Mouse (Mus musculus): ENCODE data around the gene Hacd1. TPM values are rescaled to one million over a fixed set of nuclear protein-coding genes. Genes with fewer than 3 reads are reported as not detected.

Hacd1 gene
- polyA plus RNA-seq, 1 experiment from 2014 or later = 90.3 TPM

DNA sequence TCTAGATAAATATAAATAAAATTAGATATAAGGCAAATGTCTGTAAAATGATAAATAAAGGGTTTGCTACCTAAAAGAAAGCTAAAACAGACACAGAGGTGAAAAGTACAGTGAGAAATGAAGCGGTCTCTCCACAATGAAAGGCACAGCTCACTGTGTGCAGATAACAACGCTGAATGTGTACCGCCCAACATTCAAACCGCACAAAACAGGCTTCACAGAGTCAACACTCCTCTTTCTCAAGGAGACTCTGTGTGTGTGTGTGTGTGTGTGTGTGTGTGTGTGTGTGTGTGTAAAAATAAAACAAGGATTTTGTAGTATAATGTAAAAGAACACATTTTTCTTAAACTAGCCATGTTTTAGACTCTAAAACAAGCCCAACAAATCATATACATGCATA lies 247.9 kb downstream of the Hacd1 start:
- Histone ChIP-seq H3K9me3 (ENCODE audit: control insufficient read depth, low read length) (no peaks in the 10 kb centered on the region), H3K27ac (ENCODE audit: low read depth, low read length) (no peak overlapping the region), H3K9ac (ENCODE audit: low read depth, low read length) (no peak overlapping the region), H3K27me3 (replicated peaks; ENCODE audit: control insufficient read depth, insufficient read depth, low read length) (no peaks in the 10 kb centered on the region), H3K36me3 (ENCODE audit: control insufficient read depth, insufficient read depth, low read length) (no peaks in the 10 kb centered on the region), H3K4me3 (ENCODE audit: low read depth, low read length) (no peak overlapping the region), H3K4me2 (no peak overlapping the region), H3K4me1 (replicated peaks; ENCODE audit: control insufficient read depth, insufficient read depth, low read length) (no peaks in the 10 kb centered on the region)
- no peak for ATAC-seq (replicated peaks; ENCODE audit: low FRiP score)
- WGBS = 73% methylated on average over 4 of the region's 4 CpGs
- no peak for DNase-seq (ENCODE audit: low spot score)

DNA sequence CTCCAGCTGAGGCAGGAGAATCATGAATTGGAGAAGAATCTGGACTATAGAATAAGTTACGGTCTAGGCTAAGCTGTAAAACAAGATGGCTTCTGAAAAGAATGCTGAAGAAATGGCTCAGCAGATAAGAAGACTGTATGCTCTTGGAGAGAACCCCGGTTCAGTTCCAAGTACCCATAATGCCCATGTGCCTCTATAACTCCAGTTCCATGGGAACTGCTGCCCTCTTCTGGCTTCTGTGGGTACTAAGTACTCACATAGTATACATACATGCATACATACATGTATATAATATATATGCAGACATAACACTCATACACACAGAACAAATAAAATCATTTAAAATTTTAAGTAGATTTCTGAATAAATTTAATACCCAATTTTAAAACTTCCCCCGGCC lies 249.8 kb downstream of the Hacd1 start:
- Histone ChIP-seq H3K27me3 (replicated peaks; ENCODE audit: control insufficient read depth, insufficient read depth, low read length) (no peaks in the 10 kb centered on the region), H3K4me3 (ENCODE audit: low read depth, low read length) (no peak overlapping the region), H3K27ac (ENCODE audit: low read depth, low read length) (no peak overlapping the region), H3K9ac (ENCODE audit: low read depth, low read length) (no peak overlapping the region), H3K4me2 (no peak overlapping the region), H3K36me3 (ENCODE audit: control insufficient read depth, insufficient read depth, low read length) (no peaks in the 10 kb centered on the region), H3K4me1 (replicated peaks; ENCODE audit: control insufficient read depth, insufficient read depth, low read length) (no peaks in the 10 kb centered on the region), H3K9me3 (ENCODE audit: control insufficient read depth, low read length) (no peaks in the 10 kb centered on the region)
- WGBS = 91% methylated on average over 3 of the region's 3 CpGs
- no peak for ATAC-seq (replicated peaks; ENCODE audit: low FRiP score)
- no peak for DNase-seq (ENCODE audit: low spot score)

DNA sequence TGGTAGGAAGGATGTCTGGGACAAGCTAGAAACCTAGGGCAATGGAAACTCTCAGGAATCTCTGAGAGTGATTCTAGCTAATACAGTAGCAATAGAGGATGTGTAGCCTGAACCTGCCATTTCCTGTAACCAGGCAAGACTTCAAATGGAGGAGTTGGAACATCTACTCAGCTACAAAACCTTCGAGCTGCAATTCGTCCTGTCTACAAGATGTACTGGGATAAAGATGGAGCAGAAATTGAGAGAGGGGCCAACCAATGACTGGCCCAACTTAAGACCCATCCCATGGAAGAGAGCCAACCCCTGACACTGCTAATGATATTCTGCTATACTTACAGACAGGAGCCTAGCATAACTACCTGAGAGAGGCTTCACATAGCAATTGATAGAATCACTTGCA lies 255.3 kb downstream of the Hacd1 start:
- H3K36me3 ChIP-seq (ENCODE audit: control insufficient read depth, insufficient read depth, low read length) = no peaks in the 10 kb centered on the region
- no peak overlapping the region for H3K4me3 ChIP-seq (ENCODE audit: low read depth, low read length)
- ATAC-seq (replicated peaks; ENCODE audit: low FRiP score) = no peak
- no peaks in the 10 kb centered on the region for H3K27me3 ChIP-seq (replicated peaks; ENCODE audit: control insufficient read depth, insufficient read depth, low read length)
- H3K4me2 ChIP-seq = no peak overlapping the region
- H3K9me3 ChIP-seq (ENCODE audit: control insufficient read depth, low read length) = no peaks in the 10 kb centered on the region
- no peak overlapping the region for H3K9ac ChIP-seq (ENCODE audit: low read depth, low read length)
- no peaks in the 10 kb centered on the region for H3K4me1 ChIP-seq (replicated peaks; ENCODE audit: control insufficient read depth, insufficient read depth, low read length)
- 70% methylated on average over 2 of the region's 2 CpGs for WGBS
- H3K27ac ChIP-seq (ENCODE audit: low read depth, low read length) = no peak overlapping the region
- DNase-seq (ENCODE audit: low spot score) = no peak

Other genes starting within 250 kb of the Hacd1 start
- gene Stam, start 18.0 kb upstream of the Hacd1 start, polyA plus RNA-seq (2014; fragmentation: Nextera tagmentation; extraction: Ambion mirVana) = 52.4 and 55.1 TPM in 2 replicates
- not detected in 2 replicates for gene Tmem236, start 118.4 kb upstream of the Hacd1 start, polyA plus RNA-seq (2014; fragmentation: Nextera tagmentation; extraction: Ambion mirVana)
- 9.0 and 9.8 TPM in 2 replicates for gene Mrc1, start 173.3 kb upstream of the Hacd1 start, polyA plus RNA-seq (2014; fragmentation: Nextera tagmentation; extraction: Ambion mirVana)

All from liver, embryonic 11.5 days (tissue).